ENCODE assay signal across 29 mouse cellular contexts in the genomic region with DNA sequence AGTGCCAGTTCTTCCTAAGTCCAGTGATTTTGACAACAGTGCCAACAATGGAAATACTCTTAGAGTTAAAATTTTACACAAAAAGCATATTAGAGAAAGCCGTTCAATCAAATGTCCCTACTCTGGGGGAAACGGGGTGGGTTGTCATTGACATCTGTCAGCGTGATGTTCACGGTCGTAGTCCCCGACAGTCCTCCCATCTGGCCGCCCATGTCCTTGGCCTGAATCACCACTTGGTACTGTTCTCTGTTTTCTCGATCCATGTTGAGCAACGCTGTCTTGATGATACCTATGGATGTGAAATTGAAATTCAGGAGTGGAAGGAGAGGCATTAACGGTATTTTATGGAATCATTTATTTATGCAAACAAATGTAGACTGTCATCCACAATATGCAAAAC.
DNase-seq lines count a peak whose midpoint lies in the region; ATAC-seq lines count a peak whose summit lies in the region.
"Had no signal": no experiment of that assay in that cellular context is flagged by ENCODE, and none has a peak within 500 bp of the region (broad histone marks: within the 10 kb centered on the region; RNA-seq: fewer than 3 reads in every experiment).

No protein-coding gene starts in this region.

- no peak overlapping the region for H3K27ac ChIP-seq in forebrain, embryonic 14.5 days (ENCODE audit: low read depth, low read length)
- no peak overlapping the region for H3K27ac ChIP-seq in forebrain, embryonic 11.5 days (ENCODE audit: low read depth, low read length)
- H3K27ac ChIP-seq in hindbrain, embryonic 14.5 days, result 0 out of 2 replicates have a peak overlapping the region, but pooled peaks have one; percentile 26
- no peak overlapping the region for H3K27ac ChIP-seq in hindbrain, embryonic 11.5 days (ENCODE audit: low read depth, low read length)
- no peak overlapping the region for H3K27ac ChIP-seq in midbrain, embryonic 12.5 days (replicated peaks)
- no peak overlapping the region for H3K27ac ChIP-seq in midbrain, embryonic 16.5 days (ENCODE audit: low read length)
- H3K27ac ChIP-seq: embryonic facial prominence, embryonic 10.5 days; embryonic facial prominence, embryonic 13.5 days; forebrain, embryonic 15.5 days; heart, adult 2 months; heart, embryonic 10.5 days; heart, embryonic 13.5 days had no signal

- ATAC-seq in forebrain, embryonic 14.5 days, result peak; percentile 29; the same call in 1 of the 2 replicates
- ATAC-seq in forebrain, embryonic 11.5 days (replicated peaks; ENCODE audit: low FRiP score), result no peak
- ATAC-seq in hindbrain, embryonic 14.5 days (ENCODE audit: low FRiP score), result 0 out of 2 replicates have a peak, but pooled peaks have one; percentile 34
- ATAC-seq in hindbrain, embryonic 11.5 days (ENCODE audit: low FRiP score), result no peak
- ATAC-seq in midbrain, embryonic 12.5 days (ENCODE audit: low FRiP score, low read depth), result peak; percentile 50; the same call in 1 of the 2 replicates
- ATAC-seq in midbrain, embryonic 16.5 days, result no peak
- ATAC-seq: forebrain, embryonic 15.5 days; intestine, postnatal 0 days had no signal

- H3K4me3 ChIP-seq in forebrain, embryonic 14.5 days (ENCODE audit: low read depth, low read length), result no peak overlapping the region
- no peak overlapping the region for H3K4me3 ChIP-seq in forebrain, embryonic 11.5 days (ENCODE audit: low read depth, low read length)
- no peak overlapping the region for H3K4me3 ChIP-seq in hindbrain, embryonic 14.5 days (replicated peaks; ENCODE audit: low read length)
- no peak overlapping the region for H3K4me3 ChIP-seq in hindbrain, embryonic 11.5 days (ENCODE audit: low read depth, low read length)
- H3K4me3 ChIP-seq in midbrain, embryonic 12.5 days, result no peak overlapping the region
- H3K4me3 ChIP-seq in midbrain, embryonic 16.5 days (ENCODE audit: low read depth, low read length), result no peak overlapping the region
- H3K4me3 ChIP-seq: embryonic facial prominence, embryonic 10.5 days; embryonic facial prominence, embryonic 13.5 days; erythroblast, embryonic 14.5 days; forebrain, embryonic 15.5 days; heart, adult 2 months; heart, embryonic 10.5 days; heart, embryonic 13.5 days had no signal

- 0 out of 2 replicates have a peak, but pooled peaks cover 3% of the 10 kb centered on the region for H3K36me3 ChIP-seq in forebrain, embryonic 14.5 days (ENCODE audit: control insufficient read depth, insufficient read depth, low read length)
- H3K36me3 ChIP-seq in forebrain, embryonic 11.5 days (ENCODE audit: control insufficient read depth, insufficient read depth, low read length), result no peaks in the 10 kb centered on the region
- H3K36me3 ChIP-seq in hindbrain, embryonic 14.5 days (replicated peaks; ENCODE audit: control insufficient read depth, insufficient read depth), result no peaks in the 10 kb centered on the region; the same call in 1 of the 2 replicates
- H3K36me3 ChIP-seq in hindbrain, embryonic 11.5 days (ENCODE audit: control insufficient read depth, insufficient read depth, low read length), result no peaks in the 10 kb centered on the region
- H3K36me3 ChIP-seq in midbrain, embryonic 12.5 days, result no peaks in the 10 kb centered on the region
- no peaks in the 10 kb centered on the region for H3K36me3 ChIP-seq in midbrain, embryonic 16.5 days (ENCODE audit: control insufficient read depth, insufficient read depth, low read length)
- H3K36me3 ChIP-seq: forebrain, embryonic 15.5 days; G1E; heart, embryonic 10.5 days; heart, embryonic 13.5 days had no signal

- no peak overlapping the region for H3K9ac ChIP-seq in forebrain, embryonic 14.5 days (ENCODE audit: low read length)
- H3K9ac ChIP-seq in forebrain, embryonic 11.5 days (ENCODE audit: low read length), result no peak overlapping the region
- no peak overlapping the region for H3K9ac ChIP-seq in hindbrain, embryonic 14.5 days
- no peak overlapping the region for H3K9ac ChIP-seq in hindbrain, embryonic 11.5 days (ENCODE audit: low read depth, low read length)
- no peak overlapping the region for H3K9ac ChIP-seq in midbrain, embryonic 12.5 days (replicated peaks)
- H3K9ac ChIP-seq in midbrain, embryonic 16.5 days (ENCODE audit: low read depth, low read length), result no peak overlapping the region
- H3K9ac ChIP-seq: embryonic facial prominence, embryonic 13.5 days; forebrain, embryonic 15.5 days; heart, embryonic 13.5 days had no signal

- H3K9me3 ChIP-seq in forebrain, embryonic 14.5 days (replicated peaks; ENCODE audit: control insufficient read depth, low read length), result no peaks in the 10 kb centered on the region
- no peaks in the 10 kb centered on the region for H3K9me3 ChIP-seq in forebrain, embryonic 11.5 days (ENCODE audit: control insufficient read depth, low read length)
- H3K9me3 ChIP-seq in hindbrain, embryonic 14.5 days (ENCODE audit: control insufficient read depth, low read length), result no peaks in the 10 kb centered on the region
- H3K9me3 ChIP-seq in hindbrain, embryonic 11.5 days (ENCODE audit: control insufficient read depth, low read length), result no peaks in the 10 kb centered on the region
- no peaks in the 10 kb centered on the region for H3K9me3 ChIP-seq in midbrain, embryonic 12.5 days
- no peaks in the 10 kb centered on the region for H3K9me3 ChIP-seq in midbrain, embryonic 16.5 days (replicated peaks; ENCODE audit: control insufficient read depth, low read length, poor library complexity, severe bottlenecking)
- H3K9me3 ChIP-seq: embryonic facial prominence, embryonic 10.5 days; embryonic facial prominence, embryonic 13.5 days; forebrain, embryonic 15.5 days; G1E; heart, embryonic 10.5 days; heart, embryonic 13.5 days had no signal

- no peaks in the 10 kb centered on the region for H3K27me3 ChIP-seq in forebrain, embryonic 14.5 days (replicated peaks; ENCODE audit: control insufficient read depth, insufficient read depth, low read length)
- H3K27me3 ChIP-seq in forebrain, embryonic 11.5 days (ENCODE audit: control insufficient read depth, insufficient read depth, low read length), result no peaks in the 10 kb centered on the region
- H3K27me3 ChIP-seq in hindbrain, embryonic 14.5 days (ENCODE audit: control insufficient read depth, insufficient read depth, low read length), result no peaks in the 10 kb centered on the region
- H3K27me3 ChIP-seq in hindbrain, embryonic 11.5 days (ENCODE audit: control insufficient read depth, insufficient read depth, low read length), result no peaks in the 10 kb centered on the region
- H3K27me3 ChIP-seq in midbrain, embryonic 12.5 days, result no peaks in the 10 kb centered on the region
- H3K27me3 ChIP-seq in midbrain, embryonic 16.5 days (ENCODE audit: control insufficient read depth, insufficient read depth, low read depth, low read length), result no peaks in the 10 kb centered on the region
- H3K27me3 ChIP-seq: CH12.LX; embryonic facial prominence, embryonic 13.5 days; forebrain, embryonic 15.5 days; heart, embryonic 13.5 days; Patski had no signal

- no peaks in the 10 kb centered on the region for H3K4me1 ChIP-seq in forebrain, embryonic 14.5 days (ENCODE audit: control insufficient read depth, insufficient read depth, low read length)
- H3K4me1 ChIP-seq in forebrain, embryonic 11.5 days (replicated peaks; ENCODE audit: control insufficient read depth, insufficient read depth, low read length), result no peaks in the 10 kb centered on the region
- H3K4me1 ChIP-seq in hindbrain, embryonic 14.5 days (replicated peaks; ENCODE audit: control insufficient read depth, insufficient read depth, low read length), result no peaks in the 10 kb centered on the region
- no peaks in the 10 kb centered on the region for H3K4me1 ChIP-seq in hindbrain, embryonic 11.5 days (replicated peaks; ENCODE audit: control insufficient read depth, insufficient read depth, low read length)
- H3K4me1 ChIP-seq in midbrain, embryonic 12.5 days, result no peaks in the 10 kb centered on the region
- no peaks in the 10 kb centered on the region for H3K4me1 ChIP-seq in midbrain, embryonic 16.5 days (ENCODE audit: control insufficient read depth, insufficient read depth, low read length)
- H3K4me1 ChIP-seq: embryonic facial prominence, embryonic 10.5 days; embryonic facial prominence, embryonic 13.5 days had no signal

- 89% methylated on average over 10 of the region's 10 CpGs for WGBS in forebrain, embryonic 14.5 days
- 95% methylated on average over 10 of the region's 10 CpGs for WGBS in forebrain, embryonic 11.5 days
- 79% methylated on average over 10 of the region's 10 CpGs for WGBS in hindbrain, embryonic 14.5 days
- 94% methylated on average over 10 of the region's 10 CpGs for WGBS in hindbrain, embryonic 11.5 days
- WGBS in midbrain, embryonic 12.5 days, result 75% methylated on average over 10 of the region's 10 CpGs
- 68% methylated on average over 10 of the region's 10 CpGs for WGBS in midbrain, embryonic 16.5 days

- H3K4me2 ChIP-seq in forebrain, embryonic 14.5 days (ENCODE audit: low read length), result no peak overlapping the region
- H3K4me2 ChIP-seq in forebrain, embryonic 11.5 days (ENCODE audit: low read depth, low read length, severe bottlenecking), result no peak overlapping the region
- no peak overlapping the region for H3K4me2 ChIP-seq in hindbrain, embryonic 14.5 days (replicated peaks)
- no peak overlapping the region for H3K4me2 ChIP-seq in hindbrain, embryonic 11.5 days (replicated peaks; ENCODE audit: low read depth, low read length)
- H3K4me2 ChIP-seq in midbrain, embryonic 12.5 days (replicated peaks), result no peak overlapping the region
- no peak overlapping the region for H3K4me2 ChIP-seq in midbrain, embryonic 16.5 days (ENCODE audit: low read length)
- H3K4me2 ChIP-seq: embryonic facial prominence, embryonic 13.5 days; forebrain, embryonic 15.5 days; heart, embryonic 13.5 days had no signal

- no peak for DNase-seq in forebrain, embryonic 14.5 days (ENCODE audit: low spot score)
- DNase-seq in forebrain, embryonic 11.5 days (ENCODE audit: low spot score), result no peak
- no peak for DNase-seq in hindbrain, embryonic 14.5 days (ENCODE audit: low spot score)
- no peak for DNase-seq in hindbrain, embryonic 11.5 days (ENCODE audit: low spot score)
- DNase-seq in spleen, postnatal 36 days (ENCODE audit: low spot score in 2 of 2), result no peak
- DNase-seq: adrenal gland, postnatal 10 days; adrenal gland, postnatal 36 days; B cell, adult 2 months; cerebellum, adult 18-20 months; cerebellum, adult 9-10 months; cerebellum, postnatal 25 days; embryo, embryonic 11 days; gastrocnemius, postnatal 10 days; gastrocnemius, postnatal 36 days; heart, adult 2 months; heart, postnatal 14 days; heart, postnatal 4 days had no signal

Comparison
In these comparisons a context has a peak if more than half of its experiments do, and no peak if none do; other contexts are left out.
1. ATAC-seq: peak in forebrain, embryonic 14.5 days (single experiment), hindbrain, embryonic 14.5 days (single experiment) and midbrain, embryonic 12.5 days (single experiment); none in forebrain, embryonic 11.5 days (single experiment), hindbrain, embryonic 11.5 days (single experiment) and midbrain, embryonic 16.5 days (single experiment).